Mouse (Mus musculus): Measurements from ENCODE around the gene Kcna3.
A peak's percentile ranks its signal among the peaks of the same experiment; 100 is the strongest.

The Kcna3 gene

DNA sequence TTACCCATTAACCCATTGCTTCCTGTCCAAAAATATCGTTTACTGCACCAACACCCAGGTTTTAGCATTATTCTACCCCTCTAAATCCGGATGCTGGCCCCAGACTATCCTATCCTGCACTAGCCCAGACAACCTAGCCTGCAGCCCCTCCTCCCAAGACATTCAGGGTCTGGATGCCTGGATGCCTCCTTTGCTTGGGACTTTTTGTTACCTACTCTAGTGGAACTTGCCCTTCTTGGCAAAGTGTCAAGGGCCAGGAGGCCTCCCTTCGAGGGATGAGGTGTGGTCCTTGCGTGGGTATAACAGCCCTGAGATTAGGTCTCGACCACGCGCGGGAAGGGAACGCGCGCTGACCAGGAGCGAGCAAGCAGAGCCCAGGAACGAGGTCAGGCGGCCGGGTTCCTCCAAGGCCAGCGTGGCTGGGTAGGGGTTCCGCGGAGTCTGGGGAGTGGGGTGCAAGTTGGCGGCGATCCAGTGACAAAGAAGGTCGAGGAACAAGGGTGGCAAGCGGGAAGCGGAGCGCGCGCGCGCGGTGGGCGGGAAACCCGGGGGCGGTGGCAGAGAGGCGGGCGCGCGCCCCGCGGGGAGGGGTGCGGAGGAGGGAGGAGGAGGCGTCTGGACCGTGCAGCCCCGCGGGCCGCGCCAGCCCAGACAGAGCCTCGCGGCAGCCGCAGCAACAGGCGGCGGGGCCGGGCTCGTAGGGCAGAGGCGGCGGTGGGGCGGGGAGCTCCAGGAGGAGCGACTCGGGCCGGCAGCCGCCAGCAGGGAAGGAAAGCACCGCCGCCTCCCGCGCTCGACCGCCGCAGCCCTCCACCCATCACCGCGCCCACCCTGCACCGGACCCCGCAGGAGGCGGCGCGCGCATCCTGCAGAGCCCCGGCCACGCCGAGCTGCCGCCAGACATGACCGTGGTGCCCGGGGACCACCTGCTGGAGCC is at the start of gene Kcna3:
Kcna3 (plus strand) TSS at position 649 of the 937 bp plus-strand sequence.
- peak; percentile 45 for DNase-seq

- DNase-seq = no peak
Measured at GRCm38 (mm10) chr3:106991334-106991733, 44.6 kb upstream of the Kcna3 start.

- DNase-seq = no peak
Measured at GRCm38 (mm10) chr3:106995347-106995746, 40.6 kb upstream of the Kcna3 start.

- DNase-seq = no peak
Measured at GRCm38 (mm10) chr3:106996186-106996585, 39.8 kb upstream of the Kcna3 start.

DNA sequence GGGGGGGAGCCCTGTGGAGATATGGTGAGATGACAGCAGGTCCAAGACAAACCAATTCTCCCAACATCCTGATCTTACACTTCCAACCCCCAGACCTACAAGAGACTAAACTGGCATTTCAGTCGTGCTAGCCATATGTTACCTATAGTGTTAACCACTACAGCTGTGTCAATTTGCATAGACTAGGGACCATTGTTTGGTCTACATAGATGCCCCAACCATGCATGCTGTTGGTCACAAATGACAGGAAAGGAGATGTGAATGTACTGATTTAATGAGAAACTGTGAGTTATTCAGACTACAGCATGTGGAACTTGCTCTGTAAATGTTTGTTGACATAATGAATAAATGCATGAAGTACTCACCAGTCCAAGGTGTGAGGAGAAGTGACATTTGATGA is 37.6 kb upstream of the Kcna3 start:
- DNase-seq = no peak

- no peak for DNase-seq
Measured at GRCm38 (mm10) chr3:107000165-107000564, 35.8 kb upstream of the Kcna3 start.

- DNase-seq = no peak
Measured at GRCm38 (mm10) chr3:107002249-107003123, 33.5 kb upstream of the Kcna3 start.

- no peak for DNase-seq
Measured at GRCm38 (mm10) chr3:107009329-107010076, 26.5 kb upstream of the Kcna3 start.

DNA sequence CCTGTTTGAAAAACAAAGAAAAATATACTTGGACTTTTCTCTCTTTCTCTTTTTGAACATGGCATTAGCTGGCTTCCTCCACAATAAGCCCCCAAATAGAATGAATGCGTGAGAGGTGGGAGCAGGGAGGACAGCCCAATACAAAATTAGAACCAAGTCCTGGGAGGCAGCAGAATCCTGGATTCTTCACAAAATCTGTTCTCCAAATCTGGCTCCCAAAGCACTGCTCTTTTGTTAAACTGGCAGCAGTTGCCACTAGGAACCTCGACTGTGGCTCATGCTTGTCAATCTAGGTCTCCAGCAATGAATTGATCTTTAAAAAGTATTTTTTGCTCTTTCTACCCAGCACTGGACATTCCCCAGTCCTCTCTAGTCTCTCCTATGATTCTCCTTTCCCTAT is 17.7 kb upstream of the Kcna3 start:
- no peak for DNase-seq

- no peak for DNase-seq
Measured at GRCm38 (mm10) chr3:107031547-107031946, 4.4 kb upstream of the Kcna3 start.

DNA sequence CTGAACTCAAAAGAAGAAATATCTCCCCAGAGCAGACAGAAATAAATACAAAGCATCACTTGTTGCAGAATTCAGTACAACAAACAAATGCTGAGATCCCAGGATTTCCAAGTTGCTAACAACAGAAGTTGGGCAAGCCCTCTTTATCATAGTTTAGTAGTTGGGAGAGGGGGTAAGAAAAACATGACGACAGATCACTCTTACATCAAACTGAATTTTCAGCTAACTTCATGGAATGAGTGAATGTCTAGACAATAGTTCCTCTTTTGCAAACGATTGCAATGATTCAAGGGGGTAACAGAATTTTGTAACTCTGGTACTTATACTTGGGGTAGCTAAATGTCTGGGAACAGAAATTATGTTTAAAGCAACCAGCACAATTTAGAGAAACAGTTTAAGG is 1.2 kb upstream of the Kcna3 start:
- DNase-seq = no peak

GRCm38 (mm10) chr3:107036458-107037039 is 580 bp downstream of the Kcna3 start:
- DNase-seq = peak; percentile 9

- peak; percentile 9 for DNase-seq
Measured at GRCm38 (mm10) chr3:107037105-107037504, 1.1 kb downstream of the Kcna3 start.

DNA sequence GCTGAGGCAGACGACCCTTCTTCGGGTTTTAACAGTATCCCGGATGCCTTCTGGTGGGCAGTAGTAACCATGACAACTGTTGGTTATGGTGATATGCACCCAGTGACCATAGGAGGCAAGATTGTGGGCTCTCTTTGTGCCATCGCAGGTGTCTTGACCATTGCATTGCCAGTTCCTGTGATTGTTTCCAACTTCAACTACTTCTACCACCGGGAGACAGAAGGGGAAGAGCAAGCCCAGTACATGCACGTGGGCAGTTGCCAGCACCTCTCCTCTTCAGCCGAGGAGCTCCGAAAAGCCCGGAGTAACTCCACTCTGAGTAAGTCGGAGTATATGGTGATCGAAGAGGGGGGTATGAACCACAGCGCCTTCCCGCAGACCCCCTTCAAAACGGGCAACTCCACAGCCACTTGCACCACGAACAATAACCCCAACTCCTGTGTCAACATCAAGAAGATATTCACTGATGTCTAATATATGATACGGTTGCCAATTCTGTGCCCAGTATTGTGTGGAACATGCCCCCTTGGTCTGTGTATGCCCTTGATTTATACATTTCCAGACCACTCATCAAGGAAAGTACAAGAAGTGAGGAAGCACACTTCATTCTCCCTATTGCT is 1.7 kb downstream of the Kcna3 start:
- no peak for DNase-seq

- no peak for DNase-seq
Measured at GRCm38 (mm10) chr3:107038156-107038536, 2.2 kb downstream of the Kcna3 start.

- DNase-seq = no peak
Measured at GRCm38 (mm10) chr3:107038661-107039223, 2.8 kb downstream of the Kcna3 start.

GRCm38 (mm10) chr3:107039306-107039705 is 3.3 kb downstream of the Kcna3 start:
- no peak for DNase-seq

DNA sequence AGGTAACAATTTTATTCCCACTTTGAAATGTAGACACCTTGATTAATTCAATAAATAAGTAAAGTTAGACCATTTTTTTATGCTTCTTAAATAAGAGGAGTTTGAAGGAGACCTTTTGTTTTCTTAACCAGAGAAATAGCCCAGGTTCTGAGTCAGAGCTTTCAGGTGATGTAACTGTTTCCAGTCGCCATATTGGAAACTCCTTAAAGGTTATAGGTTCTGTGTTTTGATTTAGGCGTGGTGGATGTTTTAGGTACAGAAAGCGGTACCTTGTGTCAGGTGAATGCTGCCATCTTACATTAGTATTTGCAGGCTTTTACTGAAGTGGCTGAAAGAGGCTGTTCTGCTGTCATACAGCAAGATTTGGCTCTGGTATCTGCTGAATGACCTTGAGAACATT is 4.4 kb downstream of the Kcna3 start:
- no peak for DNase-seq

- DNase-seq = no peak
Measured at GRCm38 (mm10) chr3:107041718-107042117, 5.7 kb downstream of the Kcna3 start.

DNA sequence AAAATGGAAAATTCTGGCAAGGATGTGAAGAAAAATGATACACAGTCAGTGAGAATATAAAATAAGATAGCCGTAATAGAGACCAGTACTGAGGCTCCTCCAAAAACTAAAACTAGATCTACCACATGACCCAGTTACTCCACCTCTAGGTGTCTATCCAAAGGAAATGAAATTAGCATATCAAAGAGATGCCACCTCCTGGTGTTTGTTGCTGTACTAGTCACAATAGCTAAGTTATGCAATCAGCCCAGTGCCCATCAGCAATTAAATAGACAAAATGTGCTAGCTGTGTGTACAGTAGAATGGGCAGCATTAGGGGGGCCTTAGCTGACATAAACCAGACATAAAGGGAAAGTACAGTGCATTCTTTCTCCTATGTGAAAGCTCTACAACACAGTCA is 25.5 kb downstream of the Kcna3 start:
- no peak for DNase-seq

DNA sequence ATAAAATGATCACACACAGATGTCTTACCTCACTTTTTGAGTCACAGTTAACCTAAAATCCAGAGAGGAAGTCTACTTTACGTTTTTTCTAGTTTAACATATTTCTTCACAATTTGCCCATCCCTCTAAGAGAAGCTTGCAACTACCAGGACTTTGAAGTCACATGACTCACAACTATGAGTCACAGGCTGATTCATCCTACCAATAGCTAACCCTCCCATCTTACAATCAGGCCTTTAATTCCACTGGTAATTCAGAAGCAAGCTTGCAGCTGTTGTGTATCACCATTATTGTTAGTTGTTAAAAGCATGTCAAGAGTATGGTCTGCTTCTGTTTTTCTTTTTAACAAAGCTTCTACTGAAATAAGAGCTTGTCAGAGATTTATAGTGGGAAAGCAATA is 26.8 kb downstream of the Kcna3 start:
- no peak for DNase-seq
